Mouse (Mus musculus) frontal cortex, adult 2 months (tissue): ENCODE results near the gene Nsfl1c. TPM values are rescaled to one million over a fixed set of nuclear protein-coding genes. Genes with fewer than 3 reads are reported as not detected.

Source experiments
- DNase-seq, 2 experiments: peaks; one replicate each; pipeline ENCODE4 v3.0.0; 2022; ENCODE audit warnings: low spot score in 1 of 2; ENCODE audit errors: extremely low spot score in 1 of 2
- polyA plus RNA-seq: library from polyadenylated mRNA; depleted of rRNA; stranded (reverse); fragments of >200 nt; gene quantifications from 2 replicates; pipeline ENCODE4 v1.2.3, GENCODE M21; 2012; rRNA removed

The Nsfl1c gene
- polyA plus RNA-seq, 1 experiment = 154 TPM

GRCm38 (mm10) chr2:151543063-151543895 lies 49.3 kb downstream of the Nsfl1c start:
- DNase-seq = peak in 1 of 2 experiments; percentile 68

DNA sequence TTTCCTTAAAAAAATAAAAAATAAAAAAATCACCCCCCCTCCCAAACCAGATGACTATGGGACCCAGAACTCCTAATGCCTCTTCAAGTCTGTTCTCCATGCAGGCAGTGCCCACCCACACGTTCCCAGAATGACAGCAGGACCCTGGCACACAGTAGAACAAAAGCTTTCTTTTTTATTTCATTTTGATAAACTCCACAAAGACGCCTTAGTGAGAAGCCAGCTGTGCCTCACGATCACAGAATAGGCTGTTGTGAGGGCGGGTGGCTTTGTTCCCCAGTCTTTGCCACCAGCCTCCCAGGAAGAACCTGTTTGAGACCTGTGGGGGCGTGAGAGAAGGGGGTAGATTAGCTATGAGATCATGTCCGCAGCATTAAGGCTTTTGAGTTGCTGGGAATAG lies 50.7 kb downstream of the Nsfl1c start:
- peak in 1 of 2 experiments; percentile 66 for DNase-seq

- DNase-seq = no peak
Measured at GRCm38 (mm10) chr2:151546571-151546970, 52.6 kb downstream of the Nsfl1c start.

DNA sequence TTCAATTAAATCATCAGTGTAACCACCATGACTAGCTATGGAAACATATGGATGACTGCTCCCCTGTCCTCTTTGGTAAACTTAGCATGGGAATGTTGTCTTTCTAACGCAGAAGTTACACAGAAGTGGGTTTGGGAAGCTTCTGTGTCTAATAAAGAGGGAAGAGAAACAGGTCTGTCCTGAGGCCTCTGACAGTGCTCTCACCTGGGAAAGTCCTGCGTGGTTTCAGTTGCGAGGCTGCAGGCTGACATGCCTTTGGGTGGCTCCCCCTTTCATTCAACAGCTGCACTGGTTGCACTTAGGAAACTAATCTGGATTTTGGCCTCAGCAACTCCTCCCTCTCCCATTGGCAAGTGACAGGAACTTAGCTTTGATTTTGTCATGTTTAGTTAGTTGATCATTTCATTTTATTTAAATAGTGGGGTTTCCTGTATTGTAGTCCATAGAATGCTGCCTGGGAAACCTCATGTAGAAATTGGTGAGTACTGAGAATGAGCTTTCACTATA lies 55.7 kb downstream of the Nsfl1c start:
- no peak for DNase-seq

Other genes starting within 250 kb of the Nsfl1c start
- not detected in 2 replicates for gene 4921509C19Rik, start 18.0 kb upstream of the Nsfl1c start, polyA plus RNA-seq
- 388 and 462 TPM in 2 replicates for gene Fkbp1a, start 48.3 kb downstream of the Nsfl1c start, polyA plus RNA-seq
- gene Sdcbp2, start 78.4 kb downstream of the Nsfl1c start, polyA plus RNA-seq = 1.8 TPM in 2 replicates
- 157 and 159 TPM in 2 replicates for gene Snph, start 138.4 kb downstream of the Nsfl1c start, polyA plus RNA-seq
- gene Rad21l, start 174.4 kb downstream of the Nsfl1c start, polyA plus RNA-seq = 0.34 and 0.62 TPM in 2 replicates
- 6.3 and 7.1 TPM in 2 replicates for gene Tmem74b, start 207.8 kb downstream of the Nsfl1c start, polyA plus RNA-seq